Mouse (Mus musculus) C2C12 (cell line): ENCODE measurements at regions not wholly inside any gene's neighbourhood (a gene's known extent, or its start where the extent isn't known, plus 50 kb on each side); places are given as distances from the start of the nearest gene placed in this dataset.

Experiments
- H3K27me3 ChIP-seq: one replicate; pipeline ENCODE4 v1.6.1; 2011; ENCODE audit not compliant: control insufficient read depth, insufficient read depth, insufficient read length
- H3K36me3 ChIP-seq: one replicate; pipeline ENCODE4 v1.6.1; 2011; ENCODE audit not compliant: control insufficient read depth, insufficient read depth
- H3K4me3 ChIP-seq: one replicate; pipeline ENCODE4 v1.5.1; 2011; ENCODE audit warnings: mild to moderate bottlenecking, control low read depth; ENCODE audit not compliant: poor library complexity, insufficient read depth, severe bottlenecking
- H3K79me2 ChIP-seq: one replicate; pipeline ENCODE4 v1.6.1; 2011; ENCODE audit not compliant: control insufficient read depth, insufficient read depth
- H3K79me3 ChIP-seq: one replicate; pipeline ENCODE4 v1.6.1; 2011; ENCODE audit warnings: low read depth, control low read depth
- H3ac ChIP-seq: one replicate; pipeline ENCODE3; 2011; ENCODE audit warnings: low read depth; ENCODE audit not compliant: control insufficient read depth, insufficient read length
- CEBPB ChIP-seq: IDR thresholded peaks from one replicate; pipeline ENCODE4 v1.6.1; 2011; ENCODE audit warnings: low read depth, mild to moderate bottlenecking, control low read depth, moderate library complexity
- CTCF ChIP-seq: IDR thresholded peaks from one replicate; pipeline ENCODE4 v1.5.1; 2011; ENCODE audit not compliant: control insufficient read depth, insufficient read depth, insufficient read length
- FOSL1 ChIP-seq: IDR thresholded peaks from one replicate; pipeline ENCODE4 v1.8.0; 2011; ENCODE audit warnings: mild to moderate bottlenecking, low read length; ENCODE audit not compliant: poor library complexity, insufficient read depth, severe bottlenecking
- MAX ChIP-seq: IDR thresholded peaks from one replicate; pipeline ENCODE4 v1.6.1; 2011; ENCODE audit warnings: mild to moderate bottlenecking, control low read depth
- MYOD1 ChIP-seq: IDR thresholded peaks from one replicate; pipeline ENCODE4 v1.6.1; 2011; ENCODE audit warnings: low read depth; ENCODE audit not compliant: control insufficient read depth, insufficient read length
- MYOG ChIP-seq: IDR thresholded peaks from one replicate; pipeline ENCODE4 v1.6.1; 2011; ENCODE audit not compliant: control insufficient read depth, insufficient read length; ENCODE audit errors: extremely low read depth
- USF1 ChIP-seq: IDR thresholded peaks from one replicate; pipeline ENCODE4 v1.6.1; 2011; ENCODE audit warnings: low read depth, mild to moderate bottlenecking, control low read depth, moderate library complexity

- Histone ChIP-seq H3K4me3 (no peak overlapping the region), H3K36me3 (no peaks in the 10 kb centered on the region), H3K27me3 (no peaks in the 10 kb centered on the region), H3ac (no peak overlapping the region), H3K79me3 (no peaks in the 10 kb centered on the region), H3K79me2 (no peaks in the 10 kb centered on the region)
- no peak for TF ChIP-seq MYOD1
- no peak for TF ChIP-seq FOSL1
- TF ChIP-seq MAX = no peak
- no peak for TF ChIP-seq USF1
- TF ChIP-seq CTCF = no peak
- TF ChIP-seq CEBPB = no peak
Observed at GRCm38 (mm10) chr4:142799291-142799690, 413.5 kb downstream of the Prdm2 start.

GRCm38 (mm10) chr4:142798834-142799233, 414.0 kb downstream of the Prdm2 start:
- no peaks in the 10 kb centered on the region for H3K79me3 ChIP-seq
- no peak for TF ChIP-seq MYOD1
- TF ChIP-seq CEBPB = no peak
- no peak for TF ChIP-seq USF1
- no peak for TF ChIP-seq MYOG
- TF ChIP-seq FOSL1 = no peak
- TF ChIP-seq CTCF = no peak
- no peak for TF ChIP-seq MAX
- H3K27me3 ChIP-seq = no peaks in the 10 kb centered on the region
- H3ac ChIP-seq = no peak overlapping the region
- H3K79me2 ChIP-seq = no peaks in the 10 kb centered on the region
- H3K4me3 ChIP-seq = no peak overlapping the region
- no peaks in the 10 kb centered on the region for H3K36me3 ChIP-seq

- Histone ChIP-seq H3K36me3 (no peaks in the 10 kb centered on the region), H3K27me3 (no peaks in the 10 kb centered on the region), H3ac (no peak overlapping the region), H3K79me3 (no peaks in the 10 kb centered on the region), H3K4me3 (no peak overlapping the region), H3K79me2 (no peaks in the 10 kb centered on the region)
- TF ChIP-seq MYOD1 (no peak), MAX (no peak), USF1 (no peak), CEBPB (no peak)
Observed at GRCm38 (mm10) chr4:142792606-142792970, 420.2 kb downstream of the Prdm2 start.

- Histone ChIP-seq H3K27me3 (no peaks in the 10 kb centered on the region), H3K4me3 (no peak overlapping the region), H3K79me3 (no peaks in the 10 kb centered on the region), H3K36me3 (no peaks in the 10 kb centered on the region), H3ac (no peak overlapping the region), H3K79me2 (no peaks in the 10 kb centered on the region)
- no peak for TF ChIP-seq USF1
- no peak for TF ChIP-seq MYOG
- no peak for TF ChIP-seq CTCF
- TF ChIP-seq MYOD1 = no peak
- no peak for TF ChIP-seq MAX
- no peak for TF ChIP-seq CEBPB
- TF ChIP-seq FOSL1 = no peak
Observed at GRCm38 (mm10) chr4:142791823-142792605, 420.8 kb downstream of the Prdm2 start.

- Histone ChIP-seq H3K36me3 (no peaks in the 10 kb centered on the region), H3ac (no peak overlapping the region), H3K79me3 (no peaks in the 10 kb centered on the region), H3K79me2 (no peaks in the 10 kb centered on the region), H3K4me3 (no peak overlapping the region), H3K27me3 (no peaks in the 10 kb centered on the region)
- TF ChIP-seq USF1 = no peak
- no peak for TF ChIP-seq CEBPB
- TF ChIP-seq FOSL1 = no peak
- TF ChIP-seq CTCF = no peak
- no peak for TF ChIP-seq MYOG
- no peak for TF ChIP-seq MYOD1
- TF ChIP-seq MAX = no peak
Observed at GRCm38 (mm10) chr4:142789048-142789447, 423.7 kb downstream of the Prdm2 start.

GRCm38 (mm10) chr4:142785386-142785785, 427.4 kb downstream of the Prdm2 start:
- Histone ChIP-seq H3ac (no peak overlapping the region), H3K36me3 (no peaks in the 10 kb centered on the region), H3K27me3 (no peaks in the 10 kb centered on the region), H3K79me3 (no peaks in the 10 kb centered on the region), H3K79me2 (no peaks in the 10 kb centered on the region), H3K4me3 (no peak overlapping the region)
- TF ChIP-seq MAX = no peak
- no peak for TF ChIP-seq CTCF
- no peak for TF ChIP-seq FOSL1
- no peak for TF ChIP-seq MYOG
- no peak for TF ChIP-seq USF1
- TF ChIP-seq CEBPB = no peak
- TF ChIP-seq MYOD1 = no peak
